Mouse (Mus musculus): ENCODE measurements around the gene Gcnt2. TPM values are rescaled to one million over a fixed set of nuclear protein-coding genes. Genes with fewer than 3 reads are reported as not detected.
"Not testable (repeated sequence)": the region's sequence is repeated elsewhere in the genome, so short reads cannot be mapped to it uniquely, and the experiment has no call there.

Gene Gcnt2
- polyA plus RNA-seq, 1 experiment from 2014 or later, result 5.3 TPM

DNA sequence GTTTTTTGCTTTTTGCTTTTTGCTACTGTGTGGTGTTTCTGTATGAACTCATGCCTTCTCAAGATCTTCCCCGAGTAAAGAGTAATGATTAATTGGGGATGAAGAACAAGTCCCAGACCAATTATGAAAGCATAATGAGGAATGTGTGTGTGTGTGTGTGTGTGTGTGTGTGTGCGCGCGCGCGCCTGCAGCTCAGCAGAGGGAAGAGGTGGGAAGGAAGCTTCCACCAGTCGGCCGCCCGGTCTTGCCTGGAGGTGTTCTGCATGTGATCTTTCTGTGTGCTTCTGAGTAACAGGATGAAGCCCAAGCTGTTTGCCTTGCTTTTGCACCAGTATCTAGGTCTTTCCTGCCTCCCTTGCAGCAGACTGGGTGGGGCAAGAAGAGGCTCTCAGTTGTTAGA, 24.3 kb downstream of the Gcnt2 start:
- 74% methylated on average over 9 of the region's 9 CpGs for WGBS
- no peak for ATAC-seq
- H3K36me3 ChIP-seq (ENCODE audit: control insufficient read depth, insufficient read depth, low read length), result no peaks in the 10 kb centered on the region
- H3K4me3 ChIP-seq (ENCODE audit: low read length), result no peak overlapping the region
- no peak overlapping the region for H3K27ac ChIP-seq (ENCODE audit: low read depth, low read length)
- H3K4me1 ChIP-seq (ENCODE audit: control insufficient read depth, insufficient read depth, low read depth, low read length), result 0 out of 2 replicates have a peak, but pooled peaks cover 3% of the 10 kb centered on the region
- no peaks in the 10 kb centered on the region for H3K9me3 ChIP-seq (ENCODE audit: control insufficient read depth, low read length)
- no peak overlapping the region for H3K9ac ChIP-seq (ENCODE audit: low read depth, low read length)
- H3K4me2 ChIP-seq (ENCODE audit: low read length), result no peak overlapping the region
- no peaks in the 10 kb centered on the region for H3K27me3 ChIP-seq (replicated peaks; ENCODE audit: control insufficient read depth, insufficient read depth, low read length)

DNA sequence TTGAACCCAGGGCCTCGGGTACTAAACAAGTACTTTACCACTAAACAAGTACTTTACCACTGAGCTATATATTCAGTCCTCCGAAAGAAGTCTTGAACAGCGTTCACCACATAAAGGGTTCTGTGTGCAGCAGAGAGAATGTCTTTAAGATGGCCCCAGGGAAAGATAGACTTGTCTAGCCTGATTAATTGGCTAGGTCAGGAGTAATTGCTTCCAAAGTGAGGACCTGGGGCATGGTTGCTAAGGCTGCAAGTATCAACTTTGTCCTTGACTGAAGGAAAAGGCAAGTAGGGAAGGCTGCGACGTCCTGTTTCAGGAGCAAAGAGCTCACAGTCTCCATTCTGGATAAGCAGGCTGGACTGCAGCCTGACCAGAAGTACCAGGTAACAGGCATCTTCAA, 25.3 kb downstream of the Gcnt2 start:
- Histone ChIP-seq H3K4me3 (ENCODE audit: low read length) (no peak overlapping the region), H3K36me3 (ENCODE audit: control insufficient read depth, insufficient read depth, low read length) (no peaks in the 10 kb centered on the region), H3K4me2 (ENCODE audit: low read length) (no peak overlapping the region), H3K27me3 (replicated peaks; ENCODE audit: control insufficient read depth, insufficient read depth, low read length) (no peaks in the 10 kb centered on the region), H3K4me1 (ENCODE audit: control insufficient read depth, insufficient read depth, low read depth, low read length) (0 out of 2 replicates have a peak, but pooled peaks cover 3% of the 10 kb centered on the region), H3K9ac (ENCODE audit: low read depth, low read length) (no peak overlapping the region), H3K9me3 (ENCODE audit: control insufficient read depth, low read length) (no peaks in the 10 kb centered on the region), H3K27ac (ENCODE audit: low read depth, low read length) (no peak overlapping the region)
- 63% methylated on average over 5 of the region's 5 CpGs for WGBS
- no peak for ATAC-seq

DNA sequence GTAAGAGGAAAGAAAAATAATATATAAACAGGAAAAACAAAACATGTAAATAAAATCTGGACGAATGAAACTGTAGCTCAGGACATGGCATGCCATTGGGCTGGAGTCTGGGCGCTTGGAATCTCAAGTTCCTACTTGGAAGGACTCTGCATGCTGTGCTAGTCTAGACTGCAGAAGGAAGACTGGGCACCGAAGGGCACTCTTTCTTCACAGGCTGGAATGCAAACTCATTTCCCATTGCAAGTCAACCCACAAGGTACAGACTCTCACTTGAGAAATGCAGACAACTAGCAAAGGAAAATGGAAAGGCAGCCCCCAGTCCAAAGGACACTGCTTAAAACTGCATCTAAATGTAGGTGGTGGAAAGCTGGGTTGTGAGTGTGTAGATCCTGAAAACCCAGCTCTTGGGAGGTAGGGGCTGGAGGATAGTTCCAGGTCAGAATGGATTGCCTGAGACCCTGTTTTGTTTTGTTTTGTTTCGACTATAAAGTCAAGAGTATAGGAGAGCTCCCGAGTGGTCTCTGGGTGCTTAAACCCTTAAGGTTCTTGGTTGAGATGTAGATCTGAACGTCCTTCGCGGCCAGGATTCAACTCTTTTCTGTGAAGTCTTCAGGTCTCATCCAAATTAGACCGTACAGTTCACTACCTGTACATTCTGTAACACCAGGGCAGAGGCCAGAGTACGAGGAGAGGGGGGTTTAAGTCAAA, 26.5 kb downstream of the Gcnt2 start:
- no peak overlapping the region for H3K27ac ChIP-seq (ENCODE audit: low read depth, low read length)
- peaks cover 9% of the 10 kb centered on the region; the same call in 1 of the 2 replicates for H3K4me1 ChIP-seq (ENCODE audit: control insufficient read depth, insufficient read depth, low read depth, low read length)
- peak overlapping the region; percentile 37 for H3K4me3 ChIP-seq (ENCODE audit: low read length)
- 46% methylated on average over 10 of the region's 10 CpGs for WGBS
- no peak for ATAC-seq
- H3K27me3 ChIP-seq (replicated peaks; ENCODE audit: control insufficient read depth, insufficient read depth, low read length), result no peaks in the 10 kb centered on the region
- H3K36me3 ChIP-seq (ENCODE audit: control insufficient read depth, insufficient read depth, low read length), result no peaks in the 10 kb centered on the region
- H3K4me2 ChIP-seq (ENCODE audit: low read length), result peak overlapping the region; percentile 60
- no peak overlapping the region for H3K9ac ChIP-seq (ENCODE audit: low read depth, low read length)
- H3K9me3 ChIP-seq (ENCODE audit: control insufficient read depth, low read length), result no peaks in the 10 kb centered on the region

DNA sequence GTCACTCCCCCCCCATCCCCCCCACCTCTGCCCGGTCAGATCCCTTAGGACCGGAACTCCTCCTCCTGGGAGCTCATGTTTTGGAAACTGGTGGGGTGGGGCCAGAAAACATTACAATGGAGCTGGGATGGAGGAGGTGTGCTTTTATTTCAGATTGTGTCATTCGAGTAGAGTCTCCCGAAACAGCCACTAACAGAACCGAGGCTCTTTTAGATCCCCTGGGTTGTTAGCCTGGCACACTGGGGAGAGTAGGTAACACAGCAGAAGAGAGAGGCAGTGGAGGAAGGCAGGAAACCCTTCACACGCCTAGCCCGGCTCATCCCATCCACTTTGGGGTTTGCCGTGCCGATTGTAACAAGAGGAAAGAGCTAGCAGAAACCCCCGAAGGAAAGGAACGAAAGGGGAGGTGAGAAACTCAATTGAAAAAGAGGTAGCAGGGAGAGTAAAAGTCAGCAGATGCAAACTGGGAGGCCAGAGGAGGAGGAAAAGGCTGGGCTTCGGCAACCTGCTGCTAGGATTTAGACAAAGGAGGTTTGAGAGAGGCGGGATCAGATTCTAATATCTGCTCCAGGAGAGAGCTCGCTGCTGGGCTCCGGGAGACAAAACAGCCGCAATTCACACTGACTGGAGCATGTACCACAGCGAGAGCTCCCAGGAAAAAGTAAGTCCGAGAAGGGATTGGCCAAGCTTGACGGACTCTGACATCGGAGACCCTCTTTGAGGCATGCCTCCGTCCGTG, 27.3 kb downstream of the Gcnt2 start:
- H3K27ac ChIP-seq (ENCODE audit: low read depth, low read length), result 0 out of 2 replicates have a peak overlapping the region, but pooled peaks have one; percentile 21
- WGBS, result 1% methylated on average over 22 of the region's 22 CpGs
- ATAC-seq, result peak; percentile 46; the same call in 1 of the 2 replicates

DNA sequence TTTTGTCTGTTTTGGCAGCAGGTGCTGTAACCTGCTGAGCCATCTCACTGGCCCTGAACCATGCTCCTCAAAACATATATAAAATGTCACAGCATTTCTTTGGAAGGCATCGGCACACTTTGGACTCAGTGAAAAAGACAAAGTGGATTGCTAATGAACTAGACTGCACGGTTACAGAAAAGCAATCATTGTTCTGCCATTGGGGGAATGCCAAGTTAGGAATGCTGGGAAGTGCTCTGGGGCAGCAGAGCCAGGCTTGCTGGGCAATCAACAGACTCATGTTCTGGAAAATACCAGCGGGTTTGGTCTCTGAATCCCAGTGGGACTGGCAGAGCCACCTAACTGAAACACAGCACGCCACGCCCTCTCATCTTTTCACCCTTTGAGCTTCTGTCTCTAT, 31.0 kb downstream of the Gcnt2 start:
- Histone ChIP-seq H3K4me3 (ENCODE audit: low read length) (no peak overlapping the region), H3K27me3 (replicated peaks; ENCODE audit: control insufficient read depth, insufficient read depth, low read length) (no peaks in the 10 kb centered on the region), H3K4me2 (ENCODE audit: low read length) (peak overlapping the region; percentile 50), H3K36me3 (ENCODE audit: control insufficient read depth, insufficient read depth, low read length) (no peaks in the 10 kb centered on the region), H3K27ac (ENCODE audit: low read depth, low read length) (no peak overlapping the region), H3K9me3 (ENCODE audit: control insufficient read depth, low read length) (no peaks in the 10 kb centered on the region), H3K4me1 (ENCODE audit: control insufficient read depth, insufficient read depth, low read depth, low read length) (peaks cover 9% of the 10 kb centered on the region; the same call in 1 of the 2 replicates), H3K9ac (ENCODE audit: low read depth, low read length) (no peak overlapping the region)
- ATAC-seq, result peak; percentile 62
- WGBS, result 37% methylated on average over 5 of the region's 5 CpGs

More for the DNA sequence above, 27.3 kb downstream of the Gcnt2 start:
- H3K9ac ChIP-seq (ENCODE audit: low read depth, low read length), result peak overlapping the region; percentile 56
- H3K27me3 ChIP-seq (replicated peaks; ENCODE audit: control insufficient read depth, insufficient read depth, low read length), result no peaks in the 10 kb centered on the region
- no peaks in the 10 kb centered on the region for H3K36me3 ChIP-seq (ENCODE audit: control insufficient read depth, insufficient read depth, low read length)
- H3K9me3 ChIP-seq (ENCODE audit: control insufficient read depth, low read length), result no peaks in the 10 kb centered on the region
- peak overlapping the region; percentile 37 for H3K4me3 ChIP-seq (ENCODE audit: low read length)
- peaks cover 9% of the 10 kb centered on the region; the same call in 1 of the 2 replicates for H3K4me1 ChIP-seq (ENCODE audit: control insufficient read depth, insufficient read depth, low read depth, low read length)
- H3K4me2 ChIP-seq (ENCODE audit: low read length), result peak overlapping the region; percentile 60

DNA sequence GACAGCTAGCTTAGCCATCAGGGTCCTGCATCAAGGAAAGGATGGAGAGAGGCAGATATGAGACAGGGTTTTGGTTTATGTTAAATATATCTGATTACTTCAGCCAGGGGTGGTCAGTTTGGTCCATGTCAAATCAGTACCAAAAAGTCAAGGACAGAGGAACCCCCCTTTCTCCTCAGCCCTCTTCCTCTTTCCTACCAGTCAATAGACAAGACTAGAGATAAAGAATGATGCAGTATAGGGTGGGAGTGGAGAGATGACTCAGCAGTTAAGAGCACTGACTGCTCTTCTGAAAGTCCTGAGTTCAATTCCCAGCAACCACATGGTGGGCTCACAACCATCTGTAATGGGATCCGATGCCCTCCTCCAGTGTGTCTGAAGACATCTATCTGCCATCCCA, 31.8 kb downstream of the Gcnt2 start:
- H3K4me3 ChIP-seq (ENCODE audit: low read length); H3K27me3 ChIP-seq (replicated peaks; ENCODE audit: control insufficient read depth, insufficient read depth, low read length); H3K36me3 ChIP-seq (ENCODE audit: control insufficient read depth, insufficient read depth, low read length); H3K4me2 ChIP-seq (ENCODE audit: low read length); H3K27ac ChIP-seq (ENCODE audit: low read depth, low read length); H3K9me3 ChIP-seq (ENCODE audit: control insufficient read depth, low read length); H3K9ac ChIP-seq (ENCODE audit: low read depth, low read length); H3K4me1 ChIP-seq (ENCODE audit: control insufficient read depth, insufficient read depth, low read depth, low read length); ATAC-seq: not testable (repeated sequence)
- 93% methylated on average over 1 of the region's 1 CpGs for WGBS

DNA sequence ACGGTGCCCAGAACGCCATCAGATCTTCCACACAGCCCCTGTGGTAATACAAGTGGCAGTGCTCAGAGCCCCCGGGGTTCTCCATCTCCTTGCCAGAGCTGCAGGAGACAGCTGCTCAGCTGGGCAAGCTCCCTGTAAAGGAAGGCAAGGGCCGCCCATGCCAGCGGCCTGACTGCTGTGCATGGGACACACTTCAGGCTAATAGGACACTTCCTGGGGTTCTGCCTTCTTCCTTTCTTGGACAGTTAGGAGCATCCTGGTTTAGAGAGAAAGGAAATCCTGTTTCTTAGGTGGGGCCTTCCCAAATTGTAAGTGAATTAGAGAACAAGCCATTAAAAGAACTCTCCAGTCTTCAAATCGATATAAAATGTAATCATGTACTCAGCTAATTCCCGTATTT, 32.5 kb downstream of the Gcnt2 start:
- Histone ChIP-seq H3K4me2 (ENCODE audit: low read length) (no peak overlapping the region), H3K36me3 (ENCODE audit: control insufficient read depth, insufficient read depth, low read length) (no peaks in the 10 kb centered on the region), H3K9me3 (ENCODE audit: control insufficient read depth, low read length) (no peaks in the 10 kb centered on the region), H3K4me3 (ENCODE audit: low read length) (no peak overlapping the region), H3K9ac (ENCODE audit: low read depth, low read length) (no peak overlapping the region), H3K27me3 (replicated peaks; ENCODE audit: control insufficient read depth, insufficient read depth, low read length) (no peaks in the 10 kb centered on the region), H3K4me1 (ENCODE audit: control insufficient read depth, insufficient read depth, low read depth, low read length) (peaks cover 6% of the 10 kb centered on the region; the same call in 1 of the 2 replicates), H3K27ac (ENCODE audit: low read depth, low read length) (no peak overlapping the region)
- WGBS, result 82% methylated on average over 7 of the region's 7 CpGs
- ATAC-seq, result no peak

DNA sequence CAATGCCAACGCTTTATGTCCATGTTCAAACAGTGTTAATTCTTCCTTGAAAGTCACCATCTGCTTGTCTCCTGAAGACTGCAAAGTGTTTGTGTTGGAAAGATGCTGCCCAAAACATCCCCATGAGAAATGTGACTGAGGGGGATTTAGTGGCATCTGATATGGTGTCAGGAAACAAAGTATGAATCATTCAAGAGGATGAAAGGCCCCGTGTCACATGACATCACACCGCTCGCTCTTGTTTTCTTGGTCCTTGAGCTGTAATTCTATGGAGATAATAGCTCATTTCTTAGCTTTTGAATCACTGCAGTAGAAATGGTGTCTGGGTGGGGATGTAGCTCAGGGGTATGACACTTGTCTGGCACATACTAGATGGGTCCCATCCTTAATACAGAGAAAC, 33.0 kb downstream of the Gcnt2 start:
- no peaks in the 10 kb centered on the region for H3K36me3 ChIP-seq (ENCODE audit: control insufficient read depth, insufficient read depth, low read length)
- peaks cover 6% of the 10 kb centered on the region; the same call in 1 of the 2 replicates for H3K4me1 ChIP-seq (ENCODE audit: control insufficient read depth, insufficient read depth, low read depth, low read length)
- H3K27me3 ChIP-seq (replicated peaks; ENCODE audit: control insufficient read depth, insufficient read depth, low read length), result no peaks in the 10 kb centered on the region
- ATAC-seq, result no peak
- no peak overlapping the region for H3K9ac ChIP-seq (ENCODE audit: low read depth, low read length)
- no peak overlapping the region for H3K4me3 ChIP-seq (ENCODE audit: low read length)
- H3K9me3 ChIP-seq (ENCODE audit: control insufficient read depth, low read length), result no peaks in the 10 kb centered on the region
- no peak overlapping the region for H3K27ac ChIP-seq (ENCODE audit: low read depth, low read length)
- 78% methylated on average over 4 of the region's 4 CpGs for WGBS
- no peak overlapping the region for H3K4me2 ChIP-seq (ENCODE audit: low read length)

DNA sequence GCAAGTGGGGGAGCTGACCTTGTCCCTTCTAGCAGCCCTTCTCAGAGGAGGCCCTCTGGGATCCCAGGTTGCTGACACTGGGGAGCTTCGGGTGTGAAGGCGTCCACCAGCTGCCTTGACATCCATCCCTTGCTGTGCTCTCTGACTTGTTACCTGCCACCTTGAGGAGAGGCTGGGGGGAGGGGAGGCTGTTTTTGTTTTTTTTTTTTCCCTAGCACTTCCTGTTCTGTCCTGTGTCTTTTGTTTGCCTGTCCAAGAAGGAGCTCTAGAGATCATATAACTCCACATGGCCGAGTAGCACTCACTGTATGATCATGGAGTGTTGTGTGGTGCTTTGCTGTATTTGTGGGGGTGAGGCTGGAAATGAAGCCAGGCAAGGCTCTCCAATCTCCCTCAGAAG, 34.0 kb downstream of the Gcnt2 start:
- Histone ChIP-seq H3K36me3 (ENCODE audit: control insufficient read depth, insufficient read depth, low read length) (no peaks in the 10 kb centered on the region), H3K27me3 (replicated peaks; ENCODE audit: control insufficient read depth, insufficient read depth, low read length) (no peaks in the 10 kb centered on the region), H3K9me3 (ENCODE audit: control insufficient read depth, low read length) (no peaks in the 10 kb centered on the region), H3K27ac (ENCODE audit: low read depth, low read length) (no peak overlapping the region), H3K4me3 (ENCODE audit: low read length) (no peak overlapping the region), H3K4me2 (ENCODE audit: low read length) (no peak overlapping the region), H3K9ac (ENCODE audit: low read depth, low read length) (no peak overlapping the region), H3K4me1 (ENCODE audit: control insufficient read depth, insufficient read depth, low read depth, low read length) (peaks cover 6% of the 10 kb centered on the region; the same call in 1 of the 2 replicates)
- ATAC-seq, result no peak
- WGBS, result 82% methylated on average over 3 of the region's 3 CpGs

All from hindbrain, embryonic 16.5 days (tissue).